Mouse (Mus musculus) heart, adult 9 months (tissue): Measurements from ENCODE around the gene Tiam2.

Experiments used
- DNase-seq, 2 experiments: peaks; one replicate each; pipeline ENCODE4 v3.0.0; 2022; ENCODE audit warnings: low spot score in 2 of 2

The Tiam2 gene

GRCm38 (mm10) chr17:3451077-3451476 is 124.7 kb downstream of the Tiam2 start:
- peak; percentile 18 to 23 for DNase-seq

- no peak for DNase-seq
These were observed 126.4 kb downstream of the Tiam2 start for GRCm38 (mm10) chr17:3452571-3453311.

- no peak for DNase-seq
These were observed 127.6 kb downstream of the Tiam2 start for GRCm38 (mm10) chr17:3453946-3454345.

- DNase-seq: no peak
These were observed 128.5 kb downstream of the Tiam2 start for GRCm38 (mm10) chr17:3454850-3455249.

GRCm38 (mm10) chr17:3457914-3458681 is 131.7 kb downstream of the Tiam2 start:
- DNase-seq: no peak

GRCm38 (mm10) chr17:3465861-3466260 is 139.5 kb downstream of the Tiam2 start:
- no peak for DNase-seq

GRCm38 (mm10) chr17:3466681-3467080 is 140.3 kb downstream of the Tiam2 start:
- DNase-seq: no peak

- no peak for DNase-seq
These were observed 141.4 kb downstream of the Tiam2 start for GRCm38 (mm10) chr17:3467636-3468324.

- DNase-seq: no peak
These were observed 145.6 kb downstream of the Tiam2 start for GRCm38 (mm10) chr17:3472018-3472417.

- DNase-seq: no peak
These were observed 150.2 kb downstream of the Tiam2 start for GRCm38 (mm10) chr17:3476546-3476945.

- no peak for DNase-seq
These were observed 155.5 kb downstream of the Tiam2 start for GRCm38 (mm10) chr17:3481576-3482575.

- no peak for DNase-seq
These were observed 156.7 kb downstream of the Tiam2 start for GRCm38 (mm10) chr17:3483091-3483490.

- DNase-seq: no peak
These were observed 159.5 kb downstream of the Tiam2 start for GRCm38 (mm10) chr17:3485851-3486250.

GRCm38 (mm10) chr17:3487211-3487610 is 160.8 kb downstream of the Tiam2 start:
- DNase-seq: no peak

- no peak for DNase-seq
These were observed 161.6 kb downstream of the Tiam2 start for GRCm38 (mm10) chr17:3487721-3488601.

GRCm38 (mm10) chr17:3490216-3490895 is 164.0 kb downstream of the Tiam2 start:
- DNase-seq: no peak

- DNase-seq: no peak
These were observed 164.7 kb downstream of the Tiam2 start for GRCm38 (mm10) chr17:3491065-3491464.

- no peak for DNase-seq
These were observed 165.3 kb downstream of the Tiam2 start for GRCm38 (mm10) chr17:3491667-3492066.

GRCm38 (mm10) chr17:3495576-3495975 is 169.2 kb downstream of the Tiam2 start:
- no peak for DNase-seq

GRCm38 (mm10) chr17:3496080-3496479 is 169.7 kb downstream of the Tiam2 start:
- DNase-seq: no peak
